Mouse (Mus musculus) hindbrain, embryonic 14.5 days (tissue): Measurements from ENCODE around the gene Jph2. TPM values are rescaled to one million over a fixed set of nuclear protein-coding genes. Genes with fewer than 3 reads are reported as not detected.

Source experiments
- ATAC-seq: fragments of 200-750 bp; cut with Nextera tagmentation; 2 replicates; pipeline ENCODE4 v1.8.0; 2017; ENCODE audit warnings: moderate number of reproducible peaks, mild to moderate bottlenecking, moderate TSS enrichment, moderate library complexity; ENCODE audit not compliant: low FRiP score
- DNase-seq: peaks from one replicate; pipeline ENCODE4 v3.0.0-alpha.2; 2015; ENCODE audit warnings: low spot score
- H3K27ac ChIP-seq: fragments of 300-500 bp; sonication (generic); 2 replicates; pipeline ENCODE4 v1.5.1; 2014; ENCODE audit warnings: mild to moderate bottlenecking, moderate library complexity
- H3K27me3 ChIP-seq: fragments of 300-500 bp; sonication (generic); 2 replicates; pipeline ENCODE4 v1.6.1; 2014; ENCODE audit warnings: mild to moderate bottlenecking, low read length, mixed read lengths; ENCODE audit not compliant: control insufficient read depth, insufficient read depth
- H3K36me3 ChIP-seq: fragments of 300-500 bp; sonication (generic); replicated peaks from 2 replicates; pipeline ENCODE4 v1.6.1; 2014; ENCODE audit not compliant: control insufficient read depth, insufficient read depth
- H3K4me1 ChIP-seq: fragments of 300-500 bp; sonication (generic); replicated peaks from 2 replicates; pipeline ENCODE4 v1.6.1; 2014; ENCODE audit warnings: antibody characterized with exemption, low read length, mixed read lengths; ENCODE audit not compliant: control insufficient read depth, insufficient read depth
- H3K4me2 ChIP-seq: fragments of 300-500 bp; sonication (generic); replicated peaks from 2 replicates; pipeline ENCODE4 v1.6.1; 2014; ENCODE audit warnings: mild to moderate bottlenecking, moderate library complexity
- H3K4me3 ChIP-seq: fragments of 300-500 bp; sonication (generic); replicated peaks from 2 replicates; pipeline ENCODE4 v1.5.1; 2014; ENCODE audit warnings: mild to moderate bottlenecking, low read length
- H3K9ac ChIP-seq: fragments of 300-500 bp; sonication (generic); 2 replicates; pipeline ENCODE4 v1.6.1; 2014
- H3K9me3 ChIP-seq: fragments of 300-500 bp; sonication (generic); 2 replicates; pipeline ENCODE4 v1.6.1; 2016; ENCODE audit warnings: low read length; ENCODE audit not compliant: control insufficient read depth
- WGBS: fragments of 180-500 bp; shearing (Covaris S2); extraction: QIAGEN DNeasy Blood & Tissue Kit; methylation state at CpG from one replicate; pipeline ENCODE4 v1.1.7; 2014; 5-methylcytosine and 5-hydroxymethylcytosine counted together
- polyA plus RNA-seq: library from polyadenylated mRNA; unstranded; fragments of >200 nt; fragmentation: Nextera tagmentation; extraction: Ambion mirVana; gene quantifications from 2 replicates; pipeline ENCODE4 v1.2.1, GENCODE M21; 2014

The Jph2 gene
- polyA plus RNA-seq, 1 experiment from 2014 or later = 0.27 TPM

- 89% methylated on average over 9 of the region's 9 CpGs for WGBS
- H3K4me1 ChIP-seq = no peaks in the 10 kb centered on the region
- DNase-seq (no peak), ATAC-seq (no peak)
- H3K36me3 ChIP-seq = no peaks in the 10 kb centered on the region
- no peaks in the 10 kb centered on the region for H3K9me3 ChIP-seq
- no peak overlapping the region for H3K4me3 ChIP-seq
- H3K4me2 ChIP-seq = no peak overlapping the region
- no peaks in the 10 kb centered on the region for H3K27me3 ChIP-seq
- H3K9ac ChIP-seq = no peak overlapping the region
- H3K27ac ChIP-seq = no peak overlapping the region
These were observed 33.5 kb upstream of the Jph2 start for GRCm38 (mm10) chr2:163431289-163431688.

GRCm38 (mm10) chr2:163428346-163429011 is 30.7 kb upstream of the Jph2 start:
- H3K27ac ChIP-seq = no peak overlapping the region
- no peak overlapping the region for H3K9ac ChIP-seq
- H3K9me3 ChIP-seq = no peaks in the 10 kb centered on the region
- H3K36me3 ChIP-seq = peaks cover 1% of the 10 kb centered on the region
- H3K4me3 ChIP-seq = no peak overlapping the region
- H3K4me1 ChIP-seq = no peaks in the 10 kb centered on the region
- DNase-seq (no peak), ATAC-seq (no peak)
- H3K4me2 ChIP-seq = no peak overlapping the region
- no peaks in the 10 kb centered on the region for H3K27me3 ChIP-seq
- WGBS = 50% methylated on average over 4 of the region's 4 CpGs

- Histone ChIP-seq H3K27me3 (no peaks in the 10 kb centered on the region), H3K9me3 (no peaks in the 10 kb centered on the region), H3K36me3 (peaks cover 8% of the 10 kb centered on the region), H3K4me3 (no peak within 1 kb of the TSS), H3K4me1 (peaks cover 12% of the 10 kb centered on the region), H3K27ac (no peak within 1 kb of the TSS), H3K4me2 (no peak within 1 kb of the TSS), H3K9ac (no peak within 1 kb of the TSS)
- WGBS = 89% methylated on average over 6 of the region's 6 CpGs
- ATAC-seq = no peak
- no peak for DNase-seq
These were observed 26.8 kb upstream of the Jph2 start, which contains the start of gene Oser1 for GRCm38 (mm10) chr2:163424597-163424996. TSS of gene Oser1 (minus strand) at chr2:163424697.

- DNase-seq = no peak
- Histone ChIP-seq H3K9me3 (no peaks in the 10 kb centered on the region), H3K4me1 (peaks cover 18% of the 10 kb centered on the region), H3K27ac (no peak overlapping the region), H3K36me3 (peaks cover 8% of the 10 kb centered on the region), H3K9ac (no peak overlapping the region), H3K27me3 (no peaks in the 10 kb centered on the region), H3K4me3 (no peak overlapping the region), H3K4me2 (no peak overlapping the region)
- ATAC-seq = no peak
- 86% methylated on average over 9 of the region's 9 CpGs for WGBS
These were observed 25.3 kb upstream of the Jph2 start for GRCm38 (mm10) chr2:163422895-163423660.

- H3K27me3 ChIP-seq = no peaks in the 10 kb centered on the region
- ATAC-seq (no peak), DNase-seq (no peak)
- H3K4me2 ChIP-seq = peak overlapping the region; percentile 78
- peak overlapping the region; percentile 97 for H3K4me3 ChIP-seq
- no peaks in the 10 kb centered on the region for H3K9me3 ChIP-seq
- peaks cover 8% of the 10 kb centered on the region for H3K36me3 ChIP-seq
- no peak overlapping the region for H3K27ac ChIP-seq
- 38% methylated on average over 10 of the region's 10 CpGs for WGBS
- peak overlapping the region; percentile 83 for H3K9ac ChIP-seq
- peaks cover 25% of the 10 kb centered on the region for H3K4me1 ChIP-seq
These were observed 22.6 kb upstream of the Jph2 start for GRCm38 (mm10) chr2:163420366-163420886.

- peak overlapping the region; percentile 81 for H3K27ac ChIP-seq
- H3K4me1 ChIP-seq = peaks cover 25% of the 10 kb centered on the region
- WGBS = under 1% methylated on average over 61 of the region's 71 CpGs
- H3K9ac ChIP-seq = peak overlapping the region; percentile 83
- no peaks in the 10 kb centered on the region for H3K9me3 ChIP-seq
- H3K4me2 ChIP-seq = peak overlapping the region; percentile 95
- peak overlapping the region; percentile 97 for H3K4me3 ChIP-seq
- peak; percentile 99 for ATAC-seq
- DNase-seq = peak; percentile 98
- H3K36me3 ChIP-seq = peaks cover 13% of the 10 kb centered on the region
- no peaks in the 10 kb centered on the region for H3K27me3 ChIP-seq
These were observed 21.7 kb upstream of the Jph2 start for GRCm38 (mm10) chr2:163419346-163420045.

- peak overlapping the region; percentile 81 for H3K9ac ChIP-seq
- WGBS = under 1% methylated on average over 34 of the region's 50 CpGs
- ATAC-seq (no peak; the same call in 1 of the 2 replicates), DNase-seq (no peak)
- no peaks in the 10 kb centered on the region for H3K9me3 ChIP-seq
- no peaks in the 10 kb centered on the region for H3K27me3 ChIP-seq
- H3K4me2 ChIP-seq = peak overlapping the region; percentile 95
- H3K4me3 ChIP-seq = peak overlapping the region; percentile 97
- peaks cover 18% of the 10 kb centered on the region for H3K36me3 ChIP-seq
- H3K4me1 ChIP-seq = peaks cover 25% of the 10 kb centered on the region
- H3K27ac ChIP-seq = peak overlapping the region; percentile 73
These were observed 21.1 kb upstream of the Jph2 start for GRCm38 (mm10) chr2:163418841-163419345.

GRCm38 (mm10) chr2:163417830-163418229 is 20.0 kb upstream of the Jph2 start:
- ATAC-seq (no peak), DNase-seq (no peak)
- H3K4me3 ChIP-seq = peak overlapping the region; percentile 97
- no peak overlapping the region for H3K27ac ChIP-seq
- no peaks in the 10 kb centered on the region for H3K9me3 ChIP-seq
- H3K4me1 ChIP-seq = peaks cover 25% of the 10 kb centered on the region
- no peaks in the 10 kb centered on the region for H3K27me3 ChIP-seq
- H3K4me2 ChIP-seq = peak overlapping the region; percentile 95
- peaks cover 23% of the 10 kb centered on the region for H3K36me3 ChIP-seq
- H3K9ac ChIP-seq = no peak overlapping the region

GRCm38 (mm10) chr2:163417026-163417425 is 19.2 kb upstream of the Jph2 start:
- H3K4me2 ChIP-seq = no peak overlapping the region
- H3K4me1 ChIP-seq = peaks cover 25% of the 10 kb centered on the region
- H3K36me3 ChIP-seq = peaks cover 27% of the 10 kb centered on the region
- H3K27me3 ChIP-seq = no peaks in the 10 kb centered on the region
- no peak overlapping the region for H3K9ac ChIP-seq
- ATAC-seq (no peak), DNase-seq (no peak)
- 98% methylated on average over 6 of the region's 6 CpGs for WGBS
- no peak overlapping the region for H3K4me3 ChIP-seq
- H3K9me3 ChIP-seq = no peaks in the 10 kb centered on the region
- no peak overlapping the region for H3K27ac ChIP-seq
